8 mouse cellular contexts compared by ENCODE assay signal in the genomic region with DNA sequence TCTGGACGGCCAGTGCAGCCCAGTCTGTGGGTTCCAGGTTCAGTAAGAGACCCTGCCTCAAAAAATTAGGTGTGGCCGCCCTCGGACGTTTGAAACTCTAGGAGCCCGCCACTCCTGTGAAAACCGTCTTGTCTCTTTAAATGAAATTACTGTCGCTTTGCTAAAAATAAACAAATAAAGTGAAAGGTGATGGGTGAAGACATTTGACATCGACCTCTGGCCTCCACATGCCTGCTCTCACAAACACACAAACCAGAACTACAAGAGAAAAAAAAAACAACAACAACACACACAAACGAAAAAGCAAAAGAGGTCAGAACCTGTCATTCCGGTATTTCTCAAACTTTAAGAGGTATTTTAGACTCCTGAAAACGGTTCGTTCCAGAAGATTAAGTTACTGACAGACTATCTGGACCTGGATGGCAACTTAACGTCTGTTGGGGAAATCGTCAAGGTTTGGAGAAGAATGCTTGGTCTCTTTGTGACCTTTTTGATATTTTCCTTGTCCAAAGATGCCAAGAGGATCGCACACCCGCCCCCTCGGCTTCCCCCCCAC. TPM values are rescaled to one million over a fixed set of nuclear protein-coding genes. Genes with fewer than 3 reads are reported as not detected.
A peak's percentile ranks its signal among the peaks of the same experiment; 100 is the strongest.
DNase-seq lines count a peak whose midpoint lies in the region; ATAC-seq lines count a peak whose summit lies in the region.
"Had no signal": no experiment of that assay in that cellular context is flagged by ENCODE, and none has a peak within 500 bp of the region (broad histone marks: within the 10 kb centered on the region; RNA-seq: fewer than 3 reads in every experiment).

No protein-coding gene starts in this region.

- ATAC-seq in kidney, embryonic 16.5 days (ENCODE audit: low FRiP score, low TSS enrichment): no peak
- no peak for ATAC-seq in forebrain, embryonic 13.5 days
- no peak for ATAC-seq in liver, embryonic 16.5 days (ENCODE audit: low read depth)

- no peak overlapping the region for H3K9ac ChIP-seq in kidney, embryonic 16.5 days (replicated peaks; ENCODE audit: low read length)
- H3K9ac ChIP-seq in forebrain, embryonic 13.5 days: no peak overlapping the region
- no peak overlapping the region for H3K9ac ChIP-seq in liver, embryonic 16.5 days (ENCODE audit: low read depth, low read length)

- 0 out of 2 replicates have a peak overlapping the region, but pooled peaks have one; percentile 6 for H3K4me3 ChIP-seq in kidney, embryonic 16.5 days (ENCODE audit: low read length)
- H3K4me3 ChIP-seq in embryonic facial prominence, embryonic 10.5 days: peak overlapping the region; percentile 32; the same call in 1 of the 2 replicates
- no peak overlapping the region for H3K4me3 ChIP-seq in forebrain, embryonic 13.5 days
- no peak overlapping the region for H3K4me3 ChIP-seq in liver, embryonic 16.5 days (ENCODE audit: low read depth, low read length)

- H3K36me3 ChIP-seq in kidney, embryonic 16.5 days (ENCODE audit: insufficient read depth, low read length): peaks cover 7% of the 10 kb centered on the region
- peaks cover 36% of the 10 kb centered on the region for H3K36me3 ChIP-seq in embryonic facial prominence, embryonic 10.5 days (replicated peaks)
- peaks cover 6% of the 10 kb centered on the region; the same call in 1 of the 2 replicates for H3K36me3 ChIP-seq in forebrain, embryonic 13.5 days (ENCODE audit: poor library complexity, severe bottlenecking)
- peaks cover 15% of the 10 kb centered on the region for H3K36me3 ChIP-seq in liver, embryonic 16.5 days (ENCODE audit: control insufficient read depth, insufficient read depth)

- no peaks in the 10 kb centered on the region for H3K27me3 ChIP-seq in kidney, embryonic 16.5 days (ENCODE audit: insufficient read depth, low read length)
- H3K27me3 ChIP-seq in embryonic facial prominence, embryonic 10.5 days (replicated peaks; ENCODE audit: low read depth, poor library complexity, severe bottlenecking): no peaks in the 10 kb centered on the region
- no peaks in the 10 kb centered on the region for H3K27me3 ChIP-seq in forebrain, embryonic 13.5 days
- no peaks in the 10 kb centered on the region for H3K27me3 ChIP-seq in liver, embryonic 16.5 days (ENCODE audit: control insufficient read depth, insufficient read depth, low read depth, low read length)

- peak overlapping the region; percentile 75; the same call in 1 of the 2 replicates for H3K27ac ChIP-seq in kidney, embryonic 16.5 days (ENCODE audit: low read length)
- peak overlapping the region; percentile 48 for H3K27ac ChIP-seq in embryonic facial prominence, embryonic 10.5 days (replicated peaks)
- 0 out of 2 replicates have a peak overlapping the region, but pooled peaks have one; percentile 69 for H3K27ac ChIP-seq in forebrain, embryonic 13.5 days
- H3K27ac ChIP-seq in liver, embryonic 16.5 days (ENCODE audit: low read length): peak overlapping the region; percentile 27; the same call in 1 of the 2 replicates

- H3K9me3 ChIP-seq in kidney, embryonic 16.5 days (ENCODE audit: low read length): no peaks in the 10 kb centered on the region
- H3K9me3 ChIP-seq in embryonic facial prominence, embryonic 10.5 days: no peaks in the 10 kb centered on the region
- no peaks in the 10 kb centered on the region for H3K9me3 ChIP-seq in forebrain, embryonic 13.5 days (replicated peaks)
- H3K9me3 ChIP-seq in liver, embryonic 16.5 days (replicated peaks; ENCODE audit: control insufficient read depth, low read length): no peaks in the 10 kb centered on the region

- peak overlapping the region; percentile 45 for H3K4me2 ChIP-seq in kidney, embryonic 16.5 days (replicated peaks; ENCODE audit: low read depth, low read length)
- 0 out of 2 replicates have a peak overlapping the region, but pooled peaks have one; percentile 10 for H3K4me2 ChIP-seq in forebrain, embryonic 13.5 days
- no peak overlapping the region for H3K4me2 ChIP-seq in liver, embryonic 16.5 days (ENCODE audit: low read depth, low read length)

- no peak for DNase-seq in kidney, adult 9 months
- DNase-seq in embryonic facial prominence, embryonic 10.5 days (ENCODE audit: low spot score): no peak
- DNase-seq in left cerebral cortex, postnatal 14 days (ENCODE audit: low spot score in 2 of 2): no peak
- no peak for DNase-seq in layer of hippocampus, adult 9-10 months (ENCODE audit: low spot score)
- DNase-seq: thymus, adult 2 months had no signal

- WGBS in kidney, embryonic 16.5 days: 23% methylated on average over 17 of the region's 17 CpGs
- WGBS in embryonic facial prominence, embryonic 10.5 days: 31% methylated on average over 17 of the region's 17 CpGs
- 62% methylated on average over 17 of the region's 17 CpGs for WGBS in forebrain, embryonic 13.5 days
- WGBS in liver, embryonic 16.5 days (ENCODE audit: insufficient replicate concordance): 71% methylated on average over 17 of the region's 17 CpGs

- H3K4me1 ChIP-seq in kidney, embryonic 16.5 days (ENCODE audit: insufficient read depth, low read length): peaks cover 28% of the 10 kb centered on the region
- H3K4me1 ChIP-seq in embryonic facial prominence, embryonic 10.5 days: peaks cover 35% of the 10 kb centered on the region
- H3K4me1 ChIP-seq in forebrain, embryonic 13.5 days: peaks cover 23% of the 10 kb centered on the region
- H3K4me1 ChIP-seq in liver, embryonic 16.5 days (ENCODE audit: control insufficient read depth, low read depth, low read length): peaks cover 54% of the 10 kb centered on the region

- intact Hi-C loops in left cerebral cortex, postnatal 14 days (cut with DNase I): no loop called here

RNA-seq across cellular contexts. Expression of gene Ifnar2, which starts 5.9 kb away (rescaled TPM):
- 55.5 and 56.2 TPM in 2 replicates for polyA plus RNA-seq in kidney, embryonic 16.5 days (2015; fragmentation: Nextera tagmentation; extraction: Ambion mirVana)
- 29.7 and 31.0 TPM in 2 replicates for polyA plus RNA-seq in embryonic facial prominence, embryonic 10.5 days (2016; fragmentation: Nextera tagmentation; extraction: Ambion mirVana)
- polyA plus RNA-seq in forebrain, embryonic 13.5 days (2015; fragmentation: Nextera tagmentation; extraction: Ambion mirVana): 29.8 and 32.5 TPM in 2 replicates
- polyA plus RNA-seq in liver, embryonic 16.5 days (2015; fragmentation: Nextera tagmentation; extraction: Ambion mirVana): 92.9 and 95.8 TPM in 2 replicates
- total RNA-seq in left cerebral cortex, postnatal 14 days (2021): 10 to 100 TPM; 18.5 to 19.5 TPM

RNA-seq across cellular contexts. Expression of gene Gm21970, which starts 13.0 kb away (rescaled TPM):
- polyA plus RNA-seq in kidney, embryonic 16.5 days (2015; fragmentation: Nextera tagmentation; extraction: Ambion mirVana): not detected in 2 replicates
- polyA plus RNA-seq in embryonic facial prominence, embryonic 10.5 days (2016; fragmentation: Nextera tagmentation; extraction: Ambion mirVana): not detected in 2 replicates
- polyA plus RNA-seq in forebrain, embryonic 13.5 days (2015; fragmentation: Nextera tagmentation; extraction: Ambion mirVana): not detected in 2 replicates
- polyA plus RNA-seq in liver, embryonic 16.5 days (2015; fragmentation: Nextera tagmentation; extraction: Ambion mirVana): not detected in 2 replicates
- not detected for total RNA-seq in left cerebral cortex, postnatal 14 days (2021)
- polyA plus RNA-seq: thymus, adult 2 months had no signal

RNA-seq across cellular contexts. Expression of gene Il10rb, which starts 27.5 kb away (rescaled TPM):
- polyA plus RNA-seq in kidney, embryonic 16.5 days (2015; fragmentation: Nextera tagmentation; extraction: Ambion mirVana): 38.8 and 45.1 TPM in 2 replicates
- polyA plus RNA-seq in embryonic facial prominence, embryonic 10.5 days (2016; fragmentation: Nextera tagmentation; extraction: Ambion mirVana): 7.8 and 8.9 TPM in 2 replicates
- polyA plus RNA-seq in forebrain, embryonic 13.5 days (2015; fragmentation: Nextera tagmentation; extraction: Ambion mirVana): 5.9 TPM in 2 replicates
- polyA plus RNA-seq in liver, embryonic 16.5 days (2015; fragmentation: Nextera tagmentation; extraction: Ambion mirVana): 32.3 and 33.6 TPM in 2 replicates
- 1 to 10 TPM; 8.7 to 9.8 TPM for total RNA-seq in left cerebral cortex, postnatal 14 days (2021)

Comparison
In these comparisons a context has a peak if more than half of its experiments do, and no peak if none do; other contexts are left out.
1. H3K4me3 ChIP-seq: peak in kidney, embryonic 16.5 days (single experiment) and embryonic facial prominence, embryonic 10.5 days (single experiment); none in forebrain, embryonic 13.5 days (single experiment) and liver, embryonic 16.5 days (single experiment).
2. Peak in every context shown above with its lines, with median percentiles within 50 percentile points of each other: H3K27ac ChIP-seq.